Mouse (Mus musculus): ENCODE data around the gene Gldn. TPM values are rescaled to one million over a fixed set of nuclear protein-coding genes. Genes with fewer than 3 reads are reported as not detected.
A peak's percentile ranks its signal among the peaks of the same experiment; 100 is the strongest.

Gene Gldn
- 1 to 10 TPM; 3.3 to 4.2 TPM for total RNA-seq (2021)
- long read RNA-seq, experiment 1, partial matches to known transcripts: 0 of 1 reads
- long read RNA-seq, experiment 1, other reads (novel, unspliced or antisense): 1 of 1 reads
- long read RNA-seq, experiment 2, partial matches to known transcripts: 0 of 2 reads
- long read RNA-seq, experiment 2, other reads (novel, unspliced or antisense): 2 of 2 reads

GRCm38 (mm10) chr9:54286331-54286987 lies at the start of gene Gldn:
Gldn (plus strand) TSS chr9:54286486.
- DNase-seq: no peak

GRCm38 (mm10) chr9:54244869-54245665 lies 41.2 kb upstream of the Gldn start:
- no peak for DNase-seq

GRCm38 (mm10) chr9:54264754-54265153 lies 21.5 kb upstream of the Gldn start:
- no peak for DNase-seq

GRCm38 (mm10) chr9:54268010-54268409 lies 18.3 kb upstream of the Gldn start, which contains the start of gene Cyp19a1:
Cyp19a1 (minus strand) TSS chr9:54268110.
- DNase-seq: no peak

- DNase-seq: no peak
Measured at GRCm38 (mm10) chr9:54269987-54270386, 16.3 kb upstream of the Gldn start.

GRCm38 (mm10) chr9:54270889-54271288 lies 15.4 kb upstream of the Gldn start:
- no peak for DNase-seq

- DNase-seq: no peak
Measured at GRCm38 (mm10) chr9:54275283-54275682, 11.0 kb upstream of the Gldn start.

- DNase-seq: no peak
Measured at GRCm38 (mm10) chr9:54279046-54279589, 7.2 kb upstream of the Gldn start.

- DNase-seq: no peak
Measured at GRCm38 (mm10) chr9:54287804-54288203, 1.5 kb downstream of the Gldn start.

- no peak for DNase-seq
Measured at GRCm38 (mm10) chr9:54299389-54299788, 13.1 kb downstream of the Gldn start.

- DNase-seq: no peak
Measured at GRCm38 (mm10) chr9:54299792-54300191, 13.5 kb downstream of the Gldn start.

- DNase-seq: peak; percentile 41
Measured at GRCm38 (mm10) chr9:54301255-54301654, 15.0 kb downstream of the Gldn start.

- no peak for DNase-seq
Measured at GRCm38 (mm10) chr9:54308209-54308608, 21.9 kb downstream of the Gldn start.

GRCm38 (mm10) chr9:54308751-54309358 lies 22.6 kb downstream of the Gldn start:
- DNase-seq: no peak

GRCm38 (mm10) chr9:54316363-54316762 lies 30.1 kb downstream of the Gldn start:
- no peak for DNase-seq

GRCm38 (mm10) chr9:54323456-54323855 lies 37.2 kb downstream of the Gldn start:
- no peak for DNase-seq

- no peak for DNase-seq
Measured at GRCm38 (mm10) chr9:54329201-54329600, 42.9 kb downstream of the Gldn start.

- DNase-seq: no peak
Measured at GRCm38 (mm10) chr9:54335582-54335981, 49.3 kb downstream of the Gldn start.

- peak; percentile 36 for DNase-seq
Measured at GRCm38 (mm10) chr9:54336532-54337144, 50.4 kb downstream of the Gldn start.

- DNase-seq: no peak
Measured at GRCm38 (mm10) chr9:54342026-54342425, 55.7 kb downstream of the Gldn start.

GRCm38 (mm10) chr9:54356756-54357155 lies 70.5 kb downstream of the Gldn start:
- no peak for DNase-seq

Data from gastrocnemius, postnatal 10 days (tissue).